Mouse (Mus musculus) lung, adult 18-20 months (tissue): Measurements from ENCODE around the gene Sorcs3.

Experiments used
- DNase-seq, 2 experiments: peaks; one replicate each; pipeline ENCODE4 v3.0.0; 2022; ENCODE audit warnings: mixed read lengths in 2 of 2

Sorcs3 gene

DNA sequence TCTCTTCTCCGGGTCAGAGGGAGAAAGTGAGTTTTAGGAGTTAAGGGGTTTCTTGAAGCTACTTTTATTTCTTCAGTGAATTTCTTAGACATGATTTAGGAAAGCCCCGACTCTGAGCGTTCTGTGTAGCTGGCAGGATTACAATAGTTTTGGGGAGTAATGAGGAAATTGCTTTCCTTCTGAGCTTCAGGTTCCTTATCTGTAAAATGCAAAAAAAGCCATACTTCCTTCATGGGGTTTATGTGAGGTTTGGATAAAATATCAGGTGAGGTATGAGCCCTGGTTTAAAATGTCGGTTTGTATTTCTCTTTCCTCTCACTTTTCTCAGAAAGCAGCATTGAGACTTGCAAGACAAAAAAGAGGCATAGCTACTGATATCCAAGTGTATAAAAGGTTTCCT is 327.8 kb downstream of the Sorcs3 start:
- no peak for DNase-seq

DNA sequence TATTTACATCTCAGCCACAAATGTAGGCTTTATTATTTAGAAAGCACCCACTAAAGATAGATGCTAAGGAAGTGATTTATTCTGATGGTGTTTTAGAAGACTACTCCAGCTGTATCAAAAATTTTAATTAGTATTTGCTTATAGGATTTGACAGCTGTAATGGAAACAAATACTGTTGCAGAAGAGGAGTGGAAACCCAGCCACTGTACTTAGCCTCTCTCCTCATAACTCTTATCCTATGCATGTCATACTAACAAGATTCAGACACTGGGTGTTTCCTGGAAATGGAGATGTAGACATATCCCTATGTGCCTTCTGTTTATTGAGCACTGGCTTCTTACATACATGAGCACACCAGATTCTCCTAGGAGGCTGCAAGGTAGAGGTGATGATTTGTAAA is 338.5 kb downstream of the Sorcs3 start:
- no peak for DNase-seq

DNA sequence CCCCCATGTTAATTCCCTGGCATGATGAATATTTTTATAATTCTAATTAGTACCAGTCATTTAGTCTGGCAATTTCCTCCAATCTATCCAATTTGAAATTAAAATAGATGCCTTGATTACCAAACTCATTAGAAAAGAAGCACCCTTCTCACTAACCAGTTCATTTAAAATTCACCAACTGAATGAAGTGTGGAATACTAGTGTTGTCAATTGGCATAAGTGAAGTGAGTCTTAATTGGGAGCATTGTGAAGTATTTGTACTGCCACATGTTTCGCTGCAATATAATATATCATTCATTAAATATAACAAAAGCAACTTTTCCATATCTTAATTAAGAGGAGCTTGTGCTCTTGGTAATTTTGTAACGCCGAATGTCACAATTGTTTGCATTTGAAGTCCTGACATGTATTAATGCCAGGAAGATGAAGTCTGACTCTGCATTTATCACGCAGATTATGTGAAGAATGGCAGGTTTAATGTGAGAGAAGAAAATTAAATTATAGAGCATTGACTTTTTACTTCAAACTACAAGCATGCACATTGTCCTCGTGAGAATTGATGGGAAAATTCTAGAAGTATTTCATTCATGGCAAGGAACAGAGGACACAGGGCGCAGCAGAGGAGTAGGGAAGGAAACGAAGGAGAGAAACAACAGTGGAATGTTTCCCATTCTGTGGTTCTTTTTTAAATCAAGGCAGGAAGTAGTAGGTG is 339.8 kb downstream of the Sorcs3 start:
- DNase-seq: no peak

DNA sequence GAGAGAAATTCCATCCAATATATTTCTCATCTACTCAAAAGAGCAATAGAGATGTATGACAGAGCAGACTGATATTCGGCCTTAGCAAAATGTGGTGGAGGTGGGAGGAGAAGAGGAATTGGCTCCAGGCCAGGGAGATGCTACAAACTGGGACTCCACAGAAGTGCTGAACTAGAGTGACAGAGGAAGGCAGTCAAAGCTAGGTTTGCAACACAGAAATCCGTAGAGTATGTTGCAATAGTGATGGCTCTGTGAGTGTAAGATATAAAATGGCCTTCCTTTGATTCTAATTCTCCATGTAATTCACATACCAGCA is 340.3 kb downstream of the Sorcs3 start:
- no peak for DNase-seq

DNA sequence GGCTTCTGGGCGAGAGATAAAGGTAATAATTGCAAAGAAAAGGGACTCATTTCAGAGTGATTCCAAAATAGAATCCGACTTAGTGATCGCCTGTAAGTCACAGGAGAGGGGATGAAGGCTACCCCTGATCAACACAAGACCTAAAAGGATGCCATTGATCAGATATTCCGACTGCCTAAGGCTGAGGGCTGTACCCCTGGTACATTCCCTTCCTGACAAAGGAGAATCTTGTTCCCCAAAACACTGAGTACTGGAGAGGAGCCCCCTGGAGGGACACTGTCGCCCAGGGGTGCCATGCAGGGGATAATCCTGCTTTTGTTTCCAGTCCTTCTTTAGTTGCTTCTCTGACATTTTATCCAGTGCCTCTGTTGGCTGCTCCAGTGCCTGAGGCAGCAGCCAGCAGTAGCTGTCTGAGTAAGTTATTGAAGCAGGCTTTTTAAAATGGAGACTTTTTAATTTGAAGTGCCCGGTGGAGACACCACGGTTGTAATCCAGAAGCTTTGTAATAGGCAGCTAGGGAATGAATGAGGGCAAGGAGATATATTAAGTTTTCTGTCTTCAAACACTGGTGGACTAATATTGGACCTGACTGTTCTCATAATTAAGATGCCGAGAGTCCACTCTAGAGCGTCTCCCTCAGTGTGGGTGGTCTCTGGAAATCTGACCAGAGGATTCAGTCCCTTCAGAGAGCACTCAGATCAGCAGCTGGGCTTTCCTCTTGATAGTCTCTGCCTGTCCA is 342.5 kb downstream of the Sorcs3 start:
- no peak for DNase-seq

DNA sequence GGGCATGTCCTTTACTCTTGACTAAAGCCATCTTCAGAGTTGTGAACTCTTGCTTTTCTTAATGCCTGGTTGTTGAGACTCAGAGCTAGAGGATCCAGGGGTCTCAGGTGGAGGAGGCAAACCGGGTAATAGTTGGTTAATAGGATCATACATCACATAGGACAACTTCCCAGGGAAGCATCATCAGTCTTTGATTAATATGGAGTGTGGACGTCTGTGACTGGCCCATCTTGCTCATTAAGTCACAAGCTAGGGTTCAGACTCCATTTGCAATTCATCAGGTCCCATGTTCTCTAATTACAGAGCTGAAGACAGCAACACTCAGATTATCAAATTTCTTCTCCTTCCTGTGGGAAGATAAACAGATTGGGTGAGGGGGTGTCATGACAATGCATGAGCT is 353.6 kb downstream of the Sorcs3 start:
- DNase-seq: no peak

DNA sequence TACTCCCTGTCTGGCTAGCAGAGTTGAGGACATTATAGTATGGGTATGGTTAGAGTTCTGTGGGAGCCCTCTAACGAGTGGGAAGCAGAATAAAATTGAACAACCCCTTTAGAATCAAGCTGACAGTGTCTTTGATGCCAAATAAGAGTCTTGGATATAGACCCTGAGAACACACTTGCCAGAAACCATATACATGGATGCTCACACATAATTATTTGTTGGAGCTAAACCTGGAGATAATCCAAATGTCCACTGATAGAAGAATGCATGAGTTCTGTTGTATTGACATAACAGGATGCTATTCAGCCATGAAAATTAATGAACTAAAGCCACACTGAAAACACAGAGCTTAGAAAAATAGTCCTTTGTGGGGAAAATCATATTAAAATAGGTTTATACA is 369.9 kb downstream of the Sorcs3 start:
- DNase-seq: no peak

DNA sequence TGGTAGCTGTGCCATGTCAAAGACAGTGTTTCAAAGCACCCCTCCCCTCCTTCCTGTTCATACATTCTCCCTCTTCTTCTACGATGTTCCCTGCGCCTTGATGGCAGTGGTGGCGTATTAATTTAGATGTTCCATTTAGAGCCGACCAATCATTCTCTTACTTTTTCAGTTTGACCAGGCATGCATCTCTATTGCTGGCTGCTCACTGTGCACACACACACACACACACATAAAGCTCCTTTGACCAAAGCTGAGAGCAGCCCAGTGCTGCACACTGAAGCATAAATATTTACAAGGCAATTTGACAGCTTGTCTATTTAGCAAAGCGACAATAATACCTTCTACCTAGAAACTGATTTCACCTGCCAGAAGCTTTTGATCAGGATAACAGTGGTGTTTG is 371.3 kb downstream of the Sorcs3 start:
- DNase-seq: no peak

DNA sequence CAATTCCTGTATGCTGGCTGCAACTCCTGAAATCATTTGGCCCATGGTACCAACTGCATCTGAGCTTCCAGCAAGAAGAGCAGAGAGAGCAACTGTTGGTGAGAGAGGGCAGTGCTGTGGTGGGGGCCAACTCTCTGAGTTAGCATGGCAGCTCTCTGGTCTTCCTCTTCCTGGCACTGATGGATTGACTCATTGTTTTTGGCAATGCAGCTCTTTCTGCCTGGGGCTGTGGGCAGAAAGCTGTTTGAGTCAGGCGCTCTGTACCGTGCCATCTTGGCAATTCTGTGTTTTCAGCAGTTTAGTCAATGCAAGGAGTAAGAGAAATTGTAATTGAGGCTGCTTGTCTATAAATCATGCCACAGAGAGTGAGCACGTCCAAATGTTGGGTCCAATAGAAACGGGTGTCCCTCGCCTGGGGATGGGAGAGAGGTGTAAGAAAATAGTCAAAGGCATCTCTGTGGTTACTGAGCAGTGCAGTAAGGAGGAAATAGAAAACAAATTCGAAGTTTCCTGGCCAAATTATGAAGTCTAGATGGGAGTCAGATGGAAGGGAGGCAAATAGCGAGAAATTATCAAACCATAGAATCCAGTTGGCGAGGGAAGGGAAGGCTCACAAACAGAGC is 379.2 kb downstream of the Sorcs3 start:
- no peak for DNase-seq

DNA sequence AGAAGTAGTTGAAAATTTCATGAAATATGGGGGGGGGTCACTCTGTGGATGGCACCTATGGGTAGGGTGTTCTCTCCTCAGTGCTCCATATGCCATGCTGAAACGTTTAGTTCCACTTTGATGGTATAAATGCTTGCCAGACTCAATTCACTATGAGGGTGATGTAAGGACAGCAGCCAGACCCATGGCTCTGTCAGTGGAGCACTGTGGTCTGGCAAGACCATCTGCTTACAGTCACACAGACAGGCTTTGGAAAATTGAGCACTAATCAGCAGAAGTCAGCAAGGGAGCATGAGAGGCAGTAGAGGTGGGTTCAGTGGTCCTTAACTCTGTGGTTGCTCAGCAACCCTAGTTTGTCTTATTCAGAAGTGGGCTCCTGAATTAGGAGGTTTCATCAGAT is 411.1 kb downstream of the Sorcs3 start:
- no peak for DNase-seq

DNA sequence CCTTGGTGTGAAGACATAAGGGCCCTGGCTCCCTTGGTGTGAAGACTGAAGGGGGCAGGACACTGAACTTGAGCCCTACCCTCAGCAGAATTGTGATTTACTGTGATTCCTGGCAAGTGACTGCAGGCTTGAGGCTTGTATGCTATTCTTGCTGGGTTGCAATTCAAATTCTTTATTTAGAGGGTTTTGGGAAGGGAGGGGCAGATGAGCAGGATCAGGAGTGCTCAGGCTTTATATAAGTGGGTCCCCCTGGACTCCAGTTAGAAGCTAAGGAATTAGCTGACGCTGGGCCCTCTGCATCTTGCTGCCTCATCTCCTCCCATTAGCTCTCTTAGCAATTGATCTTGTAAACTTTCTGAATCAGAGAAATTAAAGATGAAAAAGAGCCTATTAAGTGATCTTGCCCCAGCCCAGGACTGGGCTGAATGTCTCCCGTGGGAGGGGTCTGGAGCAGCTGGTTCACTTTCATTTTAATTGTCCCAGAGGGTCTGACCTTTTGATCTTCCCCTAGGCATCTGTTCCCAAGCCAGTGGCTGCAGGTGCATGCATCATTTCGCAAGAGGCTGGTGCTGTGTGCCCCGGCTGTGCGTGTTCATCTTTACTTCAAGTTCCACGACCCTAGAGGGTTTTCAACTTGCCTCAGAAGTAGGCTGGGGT is 425.0 kb downstream of the Sorcs3 start:
- no peak for DNase-seq

DNA sequence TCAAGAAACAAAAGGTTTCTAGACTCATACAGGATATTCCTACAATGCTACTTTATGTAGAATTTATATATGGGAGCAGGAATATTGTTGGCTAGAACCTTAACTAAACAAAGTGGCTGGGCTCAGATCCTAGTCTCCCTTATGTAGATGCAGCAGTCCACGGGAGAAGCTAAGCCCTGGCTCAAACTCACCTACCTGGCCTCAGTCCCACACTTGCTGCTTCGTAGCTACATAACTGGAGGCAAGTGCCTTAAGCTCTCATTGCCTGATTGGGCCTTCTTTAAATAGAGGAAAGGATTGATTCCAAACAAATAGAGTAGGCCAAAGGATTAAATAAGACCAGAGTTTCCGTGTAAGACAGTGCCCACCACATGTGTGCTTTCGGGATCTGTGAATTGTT is 436.7 kb downstream of the Sorcs3 start:
- no peak for DNase-seq

DNA sequence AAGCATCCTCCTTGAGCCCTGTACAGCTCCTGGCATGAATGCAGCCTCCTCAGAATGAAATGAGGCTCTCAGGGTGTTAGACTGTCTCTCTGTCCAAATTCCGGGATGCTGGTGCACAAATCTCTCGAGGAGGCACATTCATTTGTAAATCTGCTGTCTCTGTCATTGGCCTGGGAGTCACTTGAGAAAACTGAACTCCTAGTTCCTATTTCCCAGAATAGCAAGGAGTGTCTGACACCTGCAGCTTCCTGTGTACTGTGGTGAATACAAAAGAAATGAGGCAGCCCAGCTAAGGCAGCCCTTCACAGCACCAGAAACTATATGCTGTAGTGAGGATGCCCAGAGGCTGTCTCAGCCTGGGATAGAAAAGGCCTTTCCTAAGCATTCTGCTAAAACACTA is 444.1 kb downstream of the Sorcs3 start:
- DNase-seq: no peak

DNA sequence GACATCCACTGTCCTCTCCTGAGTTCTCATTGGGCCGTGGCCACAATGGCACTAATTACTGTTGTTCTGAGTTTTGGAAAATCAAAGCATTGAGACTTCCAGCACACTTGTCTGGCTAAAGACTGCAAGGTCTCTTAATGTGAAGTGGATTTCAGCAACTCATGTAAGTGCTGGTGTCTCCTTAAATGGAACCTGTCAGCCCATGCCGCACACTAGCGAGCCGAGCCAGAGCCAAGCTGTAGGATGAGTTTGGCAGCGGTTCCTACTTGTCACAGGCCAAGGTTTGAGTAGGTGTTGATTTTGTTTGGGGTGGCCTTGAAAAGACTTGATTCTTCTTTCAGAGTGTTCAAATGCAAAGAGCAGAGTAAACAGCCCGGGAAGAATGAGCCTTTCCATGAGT is 445.8 kb downstream of the Sorcs3 start:
- no peak for DNase-seq

DNA sequence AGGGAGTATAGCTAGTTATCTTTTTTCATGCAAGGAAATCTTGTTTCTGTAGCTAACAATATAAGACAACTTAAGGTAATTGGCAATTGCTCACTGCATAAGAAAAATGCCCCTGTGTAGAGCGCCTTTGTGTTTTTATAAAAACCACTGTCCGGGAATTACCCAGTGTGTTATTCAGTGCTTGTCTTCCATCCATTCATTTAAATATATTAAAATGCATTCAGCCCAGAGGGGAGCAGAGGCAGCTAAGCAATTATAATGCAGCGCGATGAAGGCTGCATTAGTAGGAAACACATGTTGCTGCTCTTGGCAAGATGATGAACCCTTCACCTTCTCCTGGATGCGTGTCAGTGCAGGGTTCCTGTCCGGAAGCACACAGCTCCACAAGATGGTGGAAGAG is 454.4 kb downstream of the Sorcs3 start:
- no peak for DNase-seq

DNA sequence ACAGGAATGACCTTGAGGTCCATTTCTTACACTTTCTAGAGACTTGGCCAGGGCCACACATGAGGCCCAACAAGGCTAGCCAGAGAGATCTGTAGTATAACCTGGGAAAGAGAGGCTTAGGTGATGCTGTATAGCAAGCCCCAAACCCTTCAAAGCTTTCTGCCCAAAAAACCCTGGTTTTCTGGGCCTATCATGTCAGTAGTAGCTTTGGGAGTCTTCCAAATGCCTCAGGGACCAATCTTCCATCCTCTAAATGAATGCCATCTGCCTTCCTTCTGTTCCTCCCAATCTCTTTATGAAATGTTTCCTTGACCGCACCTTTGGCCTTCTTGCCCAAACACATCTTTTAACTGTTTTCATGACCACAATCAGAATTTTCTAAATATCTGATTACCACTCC is 474.1 kb downstream of the Sorcs3 start:
- no peak for DNase-seq

DNA sequence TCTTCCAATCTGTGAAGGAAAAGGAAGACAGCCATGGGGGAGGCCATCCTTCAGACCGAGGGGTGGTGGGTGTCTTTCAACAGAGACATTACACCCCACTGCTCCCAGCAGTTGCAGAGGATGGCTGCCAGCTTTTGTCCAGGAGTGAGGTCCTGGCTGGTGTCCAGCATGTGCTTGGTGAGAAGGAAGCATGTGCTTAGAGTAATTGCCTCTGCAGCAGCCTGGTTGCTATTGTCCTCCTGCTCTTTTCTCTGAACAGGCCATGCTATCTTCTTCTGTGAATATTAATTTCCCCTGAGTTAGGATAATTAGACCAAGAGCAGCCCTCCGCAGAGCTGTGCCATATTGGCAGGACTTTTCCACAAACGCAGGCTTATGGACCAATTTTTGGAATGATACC is 476.7 kb downstream of the Sorcs3 start:
- DNase-seq: no peak

DNA sequence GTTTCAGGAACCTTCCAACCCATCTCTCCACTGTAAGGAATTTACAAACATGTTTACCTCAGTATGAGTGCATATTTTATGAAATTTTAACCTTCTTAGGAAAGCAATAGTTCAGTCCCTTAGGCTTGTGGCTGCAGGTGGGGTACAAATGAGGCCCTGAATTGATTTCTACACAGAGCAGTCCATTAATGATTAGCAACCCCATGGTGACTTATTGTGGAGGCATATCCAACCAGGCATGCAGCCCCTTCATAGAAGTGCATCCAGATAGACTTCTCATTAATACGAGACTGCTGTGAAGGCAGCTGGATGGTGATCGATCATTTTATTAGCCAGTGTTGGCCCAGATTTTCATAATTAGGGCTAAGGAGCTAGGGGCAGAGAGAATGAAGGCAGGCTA is 480.5 kb downstream of the Sorcs3 start:
- no peak for DNase-seq

DNA sequence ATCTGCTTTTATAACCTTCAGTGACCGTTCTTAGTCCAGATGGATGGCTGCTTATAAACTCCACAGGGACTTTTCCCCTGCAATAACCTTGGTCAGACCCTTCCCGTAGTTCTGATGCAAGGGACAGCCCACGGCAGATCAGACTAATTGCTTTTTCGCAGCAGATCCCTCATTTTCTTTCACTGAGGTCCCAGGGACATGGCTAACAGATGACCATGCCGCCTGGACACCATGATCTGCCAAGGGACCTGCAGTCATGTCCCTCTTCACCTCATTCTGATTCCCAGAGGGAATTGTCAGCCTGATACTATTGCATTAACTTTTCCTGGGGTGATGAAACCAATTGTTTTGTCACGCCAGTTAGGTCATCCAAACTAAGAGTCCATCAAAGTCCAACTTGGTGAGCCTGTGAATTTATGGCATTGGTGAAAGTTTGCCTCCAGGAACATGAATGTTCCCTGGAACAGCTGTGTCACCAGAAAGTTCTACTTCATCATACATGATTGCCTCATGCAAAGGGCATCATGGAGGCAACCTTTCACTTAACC is 494.4 kb downstream of the Sorcs3 start:
- DNase-seq: no peak

DNA sequence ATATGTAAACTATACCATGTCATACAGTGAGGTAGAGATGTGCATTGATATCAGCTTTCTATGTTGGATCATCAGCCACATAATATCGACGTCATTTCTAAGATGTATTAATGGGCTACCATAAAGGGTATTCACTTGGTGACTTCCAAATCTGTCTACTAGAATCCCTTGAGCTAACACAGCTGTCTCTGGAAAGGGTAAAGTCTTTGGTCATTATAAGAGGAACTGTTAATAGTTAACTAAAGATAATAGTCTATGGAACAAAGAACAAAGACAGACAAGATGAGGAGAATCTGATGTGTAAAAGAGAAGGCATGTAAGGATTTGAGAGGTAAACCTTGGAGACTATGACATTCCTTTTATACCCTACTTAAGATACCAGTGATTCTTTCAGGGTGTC is 497.9 kb downstream of the Sorcs3 start:
- DNase-seq: no peak

DNA sequence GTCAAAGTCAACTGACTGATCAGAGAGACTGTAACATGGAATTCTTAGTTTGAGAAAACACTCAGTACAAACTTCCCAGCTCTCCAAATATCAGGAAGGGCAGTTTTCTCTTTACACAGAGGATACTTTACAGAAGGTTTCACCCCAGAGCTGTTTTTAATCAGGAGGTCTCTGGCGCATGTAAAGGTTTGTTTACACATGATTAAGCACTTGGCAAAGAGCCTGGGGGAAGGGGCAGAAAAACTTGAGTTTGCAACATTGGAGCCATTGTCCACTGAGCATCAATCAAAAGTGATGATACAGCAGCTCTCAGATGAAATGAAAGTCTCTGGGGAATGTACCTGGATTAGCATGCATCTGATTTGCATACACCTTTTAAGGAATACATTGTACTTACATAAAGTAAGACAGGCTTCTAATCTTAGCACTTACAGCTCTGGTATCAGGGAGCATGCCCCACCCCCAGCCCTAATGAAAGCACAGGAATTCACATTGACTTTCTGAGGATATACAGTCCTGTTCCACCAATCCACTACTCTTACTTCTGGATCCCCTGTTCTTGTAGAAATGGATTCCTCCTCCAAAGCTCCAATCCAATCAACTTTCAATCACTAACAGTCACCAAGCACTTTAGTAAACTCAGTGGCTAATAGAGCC is 500.6 kb downstream of the Sorcs3 start:
- DNase-seq: no peak

DNA sequence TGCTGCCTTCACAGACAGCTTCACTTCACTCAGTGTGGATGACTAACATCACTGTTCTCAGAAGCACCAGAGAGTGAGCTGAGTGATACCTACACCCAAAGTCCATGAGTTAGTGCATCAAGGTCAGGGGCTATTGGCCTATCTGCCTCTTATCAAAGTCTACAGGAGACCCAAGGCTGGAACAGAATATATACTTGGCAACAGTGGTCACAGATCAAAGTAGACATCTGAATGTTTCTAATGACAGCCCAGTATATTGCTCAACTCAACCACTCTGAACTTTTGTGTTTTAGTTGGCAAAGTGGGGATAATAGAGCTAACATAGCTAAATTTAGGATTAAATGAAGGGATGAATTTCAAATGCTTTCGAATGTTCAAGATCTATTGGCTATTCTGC is 501.1 kb downstream of the Sorcs3 start:
- no peak for DNase-seq

DNA sequence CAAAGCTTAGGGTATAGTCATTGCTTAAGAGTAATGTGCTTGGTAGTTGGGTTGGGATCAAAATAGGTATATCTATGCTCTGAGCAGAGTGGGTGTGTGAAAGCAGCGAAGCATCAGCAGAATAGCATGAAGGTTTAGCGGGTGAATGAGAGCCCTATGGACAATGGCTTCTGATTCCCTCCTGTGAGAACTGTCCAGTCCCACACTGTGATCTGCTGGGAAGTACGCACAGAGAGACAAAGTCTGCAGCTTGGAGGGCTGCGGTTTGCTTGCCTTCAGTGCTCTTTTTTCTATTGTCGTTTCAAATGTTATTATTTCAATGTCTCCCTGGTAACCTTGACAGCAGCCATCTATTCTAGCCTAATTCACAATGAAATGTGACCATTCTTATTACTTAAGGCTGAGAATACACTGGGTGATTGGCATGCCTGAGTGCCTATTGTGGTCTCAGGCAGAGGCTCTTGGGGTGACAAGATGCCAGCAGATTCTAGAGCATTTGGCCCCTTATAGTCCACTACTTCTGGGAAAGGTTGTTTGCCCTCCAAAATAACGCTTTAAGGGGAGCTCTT is 520.1 kb downstream of the Sorcs3 start:
- no peak for DNase-seq
